16 mouse cellular contexts compared by ENCODE assay signal in the genomic region with DNA sequence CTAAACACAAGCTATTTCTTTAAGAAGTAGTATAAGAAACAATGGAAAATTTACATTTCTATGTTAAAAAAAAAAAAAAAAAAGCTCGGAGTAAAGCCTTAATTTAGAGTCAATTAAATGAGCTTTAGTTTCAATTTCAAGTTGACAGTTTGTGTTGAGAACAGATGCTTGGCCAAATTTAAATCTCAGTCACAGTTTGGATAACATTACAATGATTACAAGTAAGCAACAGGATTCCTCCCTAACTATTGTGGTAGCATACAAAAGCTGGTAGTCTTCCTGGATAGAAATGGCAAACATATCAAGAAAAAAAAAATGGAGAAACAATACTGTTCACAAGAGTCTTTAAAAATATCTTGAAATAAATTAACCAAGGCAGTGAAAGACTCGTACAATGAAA.
A peak's percentile ranks its signal among the peaks of the same experiment; 100 is the strongest.
DNase-seq lines count a peak whose midpoint lies in the region; ATAC-seq lines count a peak whose summit lies in the region.
"Had no signal": no experiment of that assay in that cellular context is flagged by ENCODE, and none has a peak within 500 bp of the region (broad histone marks: within the 10 kb centered on the region; RNA-seq: fewer than 3 reads in every experiment).

No protein-coding gene starts in this region.

- peak; percentile 74 for ATAC-seq in frontal cortex, adult (ENCODE audit: low TSS enrichment)
- ATAC-seq: forebrain, embryonic 14.5 days had no signal

- DNase-seq in frontal cortex, postnatal 14 days (ENCODE audit: low spot score in 2 of 2), result no peak
- DNase-seq in brain, embryonic 18.5 days (ENCODE audit: low read depth, low spot score), result peak; percentile 22
- no peak for DNase-seq in kidney, postnatal 36 days
- DNase-seq in layer of hippocampus, adult 11-12 months (ENCODE audit: low spot score), result no peak
- DNase-seq: adrenal gland, adult 2 months; adrenal gland, postnatal 10 days; adrenal gland, postnatal 25 days; cerebellum, adult 11 months; cerebellum, adult 18-20 months; cerebellum, adult 8-10 months; cerebellum, adult 9-11 months; cerebellum, postnatal 14 days; cerebellum, postnatal 36 days; embryo, embryonic 11 days had no signal
